9 mouse cellular contexts compared by ENCODE assay signal in genomic region chr7:80745250-80745649, GRCm38 (mm10). TPM values are rescaled to one million over a fixed set of nuclear protein-coding genes. Genes with fewer than 3 reads are reported as not detected.
DNase-seq lines count a peak whose midpoint lies in the region; ATAC-seq and TF ChIP-seq lines count a peak whose summit lies in the region.
"Had no signal": no experiment of that assay in that cellular context is flagged by ENCODE, and none has a peak within 500 bp of the region (broad histone marks: within the 10 kb centered on the region; RNA-seq: fewer than 3 reads in every experiment).

No protein-coding gene starts in this region.

- no peak for ATAC-seq in midbrain, postnatal 0 days (ENCODE audit: low FRiP score)
- 0 out of 2 replicates have a peak, but pooled peaks have one; percentile 48 for ATAC-seq in forebrain, embryonic 14.5 days
- ATAC-seq in stomach, embryonic 15.5 days (ENCODE audit: insufficient read depth, low FRiP score, low read depth) = no peak

- TF ChIP-seq CTCF in midbrain, postnatal 0 days (IDR thresholded peaks at IDR 0.05) = no peak

- H3K9ac ChIP-seq in midbrain, postnatal 0 days (replicated peaks; ENCODE audit: low read length, poor library complexity, severe bottlenecking) = no peak overlapping the region
- H3K9ac ChIP-seq in forebrain, embryonic 14.5 days (ENCODE audit: low read length) = peak overlapping the region; percentile 38; the same call in 1 of the 2 replicates
- H3K9ac ChIP-seq in stomach, embryonic 15.5 days = no peak overlapping the region

- no peaks in the 10 kb centered on the region for H3K27me3 ChIP-seq in midbrain, embryonic 10.5 days (ENCODE audit: low read depth, poor library complexity, severe bottlenecking)
- no peaks in the 10 kb centered on the region for H3K27me3 ChIP-seq in midbrain, postnatal 0 days (ENCODE audit: insufficient read depth, low read length)
- no peaks in the 10 kb centered on the region for H3K27me3 ChIP-seq in forebrain, embryonic 14.5 days (replicated peaks; ENCODE audit: control insufficient read depth, insufficient read depth, low read length)
- no peaks in the 10 kb centered on the region for H3K27me3 ChIP-seq in stomach, embryonic 15.5 days (replicated peaks)
- H3K27me3 ChIP-seq: megakaryocyte, embryonic 14.5 days had no signal

- H3K36me3 ChIP-seq in midbrain, embryonic 10.5 days = peaks cover 46% of the 10 kb centered on the region
- peaks cover 38% of the 10 kb centered on the region for H3K36me3 ChIP-seq in midbrain, postnatal 0 days (ENCODE audit: insufficient read depth, low read length)
- peaks cover 48% of the 10 kb centered on the region for H3K36me3 ChIP-seq in forebrain, embryonic 14.5 days (ENCODE audit: control insufficient read depth, insufficient read depth, low read length)
- H3K36me3 ChIP-seq in stomach, embryonic 15.5 days = peaks cover 46% of the 10 kb centered on the region

- no peaks in the 10 kb centered on the region for H3K9me3 ChIP-seq in midbrain, embryonic 10.5 days (replicated peaks)
- no peaks in the 10 kb centered on the region for H3K9me3 ChIP-seq in midbrain, postnatal 0 days (ENCODE audit: low read length)
- H3K9me3 ChIP-seq in forebrain, embryonic 14.5 days (replicated peaks; ENCODE audit: control insufficient read depth, low read length) = no peaks in the 10 kb centered on the region
- no peaks in the 10 kb centered on the region for H3K9me3 ChIP-seq in stomach, embryonic 15.5 days
- H3K9me3 ChIP-seq: megakaryocyte, embryonic 14.5 days had no signal

- peaks cover 48% of the 10 kb centered on the region for H3K4me1 ChIP-seq in midbrain, embryonic 10.5 days
- no peaks in the 10 kb centered on the region for H3K4me1 ChIP-seq in midbrain, postnatal 0 days (ENCODE audit: insufficient read depth, low read length)
- H3K4me1 ChIP-seq in forebrain, embryonic 14.5 days (ENCODE audit: control insufficient read depth, insufficient read depth, low read length) = peaks cover 17% of the 10 kb centered on the region
- peaks cover 30% of the 10 kb centered on the region for H3K4me1 ChIP-seq in stomach, embryonic 15.5 days

- H3K4me3 ChIP-seq in midbrain, embryonic 10.5 days = peak overlapping the region; percentile 30; the same call in 1 of the 2 replicates
- no peak overlapping the region for H3K4me3 ChIP-seq in midbrain, postnatal 0 days (ENCODE audit: low read depth, low read length)
- no peak overlapping the region for H3K4me3 ChIP-seq in forebrain, embryonic 14.5 days (ENCODE audit: low read depth, low read length)
- no peak overlapping the region for H3K4me3 ChIP-seq in stomach, embryonic 15.5 days (replicated peaks)
- H3K4me3 ChIP-seq: megakaryocyte, embryonic 14.5 days had no signal

- peak overlapping the region; percentile 83 for H3K27ac ChIP-seq in midbrain, embryonic 10.5 days (replicated peaks)
- H3K27ac ChIP-seq in midbrain, postnatal 0 days (ENCODE audit: low read depth, low read length) = no peak overlapping the region
- H3K27ac ChIP-seq in forebrain, embryonic 14.5 days (ENCODE audit: low read depth, low read length) = no peak overlapping the region
- peak overlapping the region; percentile 72 for H3K27ac ChIP-seq in stomach, embryonic 15.5 days

- DNase-seq in midbrain, embryonic 10.5 days (ENCODE audit: low spot score) = peak; percentile 66
- DNase-seq in midbrain, postnatal 0 days (ENCODE audit: low spot score) = no peak
- peak; percentile 36 for DNase-seq in forebrain, embryonic 14.5 days (ENCODE audit: low spot score)
- DNase-seq in kidney, postnatal 4 days = peak; percentile 56 to 69
- DNase-seq in yolk sac, embryonic 10.5 days (ENCODE audit: low spot score) = no peak
- no peak for DNase-seq in frontal cortex, postnatal 14 days (ENCODE audit: low spot score in 2 of 2)
- no peak for DNase-seq in ovary, postnatal 10 days (ENCODE audit: low spot score)

- WGBS in midbrain, embryonic 10.5 days = 12% methylated on average over 9 of the region's 9 CpGs
- 21% methylated on average over 9 of the region's 9 CpGs for WGBS in midbrain, postnatal 0 days
- WGBS in forebrain, embryonic 14.5 days = 6% methylated on average over 9 of the region's 9 CpGs
- WGBS in stomach, embryonic 15.5 days = 29% methylated on average over 9 of the region's 9 CpGs

- no peak overlapping the region for H3K4me2 ChIP-seq in midbrain, postnatal 0 days (ENCODE audit: low read depth, low read length, poor library complexity, severe bottlenecking)
- no peak overlapping the region for H3K4me2 ChIP-seq in forebrain, embryonic 14.5 days (ENCODE audit: low read length)
- H3K4me2 ChIP-seq in stomach, embryonic 15.5 days = no peak overlapping the region

RNA-seq across cellular contexts. Expression of gene Crtc3, which starts 56.6 kb away (rescaled TPM):
- 8.4 and 9.3 TPM in 2 replicates for polyA plus RNA-seq in midbrain, embryonic 10.5 days (2016; fragmentation: Nextera tagmentation; extraction: Ambion mirVana)
- 12.9 and 13.9 TPM in 2 replicates for total RNA-seq in midbrain, postnatal 0 days (2014; rRNA removed)
- 13.0 and 13.2 TPM in 2 replicates for polyA plus RNA-seq in midbrain, postnatal 0 days (2015; fragmentation: Nextera tagmentation; extraction: Ambion mirVana)
- 7.9 and 10.6 TPM in 2 replicates for polyA plus RNA-seq in forebrain, embryonic 14.5 days (2014; fragmentation: Nextera tagmentation; extraction: Ambion mirVana)
- polyA plus RNA-seq in stomach, embryonic 15.5 days (2015; fragmentation: Nextera tagmentation; extraction: Ambion mirVana) = 22.6 TPM in 2 replicates

Comparison
In these comparisons a context has a peak if more than half of its experiments do, and no peak if none do; other contexts are left out.
1. DNase-seq: peak in midbrain, embryonic 10.5 days (single experiment), forebrain, embryonic 14.5 days (single experiment) and kidney, postnatal 4 days (2 of 2); none in midbrain, postnatal 0 days (single experiment), yolk sac, embryonic 10.5 days (single experiment), frontal cortex, postnatal 14 days (0 of 2) and ovary, postnatal 10 days (single experiment).
2. H3K27ac ChIP-seq: peak in midbrain, embryonic 10.5 days (single experiment) and stomach, embryonic 15.5 days (single experiment); none in midbrain, postnatal 0 days (single experiment) and forebrain, embryonic 14.5 days (single experiment).